Mouse (Mus musculus) liver, postnatal 0 days (tissue): ENCODE measurements at regions not wholly inside any gene's neighbourhood (a gene's known extent, or its start where the extent isn't known, plus 50 kb on each side); places are given as distances from the start of the nearest gene placed in this dataset.

Source experiments
- CTCF ChIP-seq: sonication (generic); IDR thresholded peaks from 2 replicates; pipeline ENCODE4 v1.5.1; 2016; ENCODE audit warnings: antibody characterized with exemption, low read depth
- EP300 ChIP-seq: IDR thresholded peaks from 2 replicates; pipeline ENCODE4 v1.6.1; 2016; ENCODE audit warnings: antibody characterized with exemption, low read depth, mild to moderate bottlenecking

GRCm38 (mm10) chr13:91376556-91376955 lies 83.5 kb upstream of the Ssbp2 start:
- TF ChIP-seq CTCF = no peak
- no peak for TF ChIP-seq EP300
